Comparison of ENCODE assay signal across 11 mouse cellular contexts in genomic region chr8:71695456-71695855, GRCm38 (mm10). TPM values are rescaled to one million over a fixed set of nuclear protein-coding genes. Genes with fewer than 3 reads are reported as not detected.
A peak's percentile ranks its signal among the peaks of the same experiment; 100 is the strongest.
DNase-seq lines count a peak whose midpoint lies in the region; TF ChIP-seq lines count a peak whose summit lies in the region.
"Not testable (repeated sequence)": the region's sequence is repeated elsewhere in the genome, so short reads cannot be mapped to it uniquely, and the experiment has no call there.
"Had no signal": no experiment of that assay in that cellular context is flagged by ENCODE, and none has a peak within 500 bp of the region (broad histone marks: within the 10 kb centered on the region; RNA-seq: fewer than 3 reads in every experiment).

No protein-coding gene starts in this region.

- peaks cover 66% of the 10 kb centered on the region for H3K27me3 ChIP-seq in E14TG2a.4 (ENCODE audit: insufficient read depth, low read length)
- not testable (repeated sequence) for H3K27me3 ChIP-seq in heart, adult 2 months (ENCODE audit: control insufficient read depth, insufficient read depth, low read length); testis, adult 2 months (ENCODE audit: control insufficient read depth, insufficient read depth, low read length)

- not testable (repeated sequence) for TF ChIP-seq EP300 in heart, adult 2 months (IDR thresholded peaks at IDR 0.05; ENCODE audit: insufficient read depth, low read depth, low read length)

- 67% methylated on average over 12 of the region's 12 CpGs for WGBS in bone marrow, adult 2 months
- WGBS in heart, adult 2 months = 68% methylated on average over 12 of the region's 12 CpGs
- 72% methylated on average over 12 of the region's 12 CpGs for WGBS in lung, adult 2 months

- H3K4me3 ChIP-seq in E14TG2a.4 (replicated peaks; ENCODE audit: low read length); bone marrow, adult 2 months (replicated peaks; ENCODE audit: control insufficient read depth, low read depth, low read length); heart, adult 2 months; layer of hippocampus, adult 2 months; lung, adult 2 months (replicated peaks; ENCODE audit: extremely low read depth, low read depth, low read length); testis, adult 2 months (ENCODE audit: control insufficient read depth, low read depth, low read length): not testable (repeated sequence)

- not testable (repeated sequence) for H3K9ac ChIP-seq in heart, adult 2 months (ENCODE audit: low read depth, low read length)

- H3K4me1 ChIP-seq in E14TG2a.4 (replicated peaks; ENCODE audit: low read depth, low read length) = peaks cover 49% of the 10 kb centered on the region
- H3K4me1 ChIP-seq in bone marrow, adult 2 months (ENCODE audit: control insufficient read depth, insufficient read depth, low read length); heart, adult 2 months (ENCODE audit: control insufficient read depth, insufficient read depth, low read length); lung, adult 2 months (ENCODE audit: control insufficient read depth, insufficient read depth, low read length); testis, adult 2 months (ENCODE audit: control insufficient read depth, insufficient read depth, low read length): not testable (repeated sequence)

- TF ChIP-seq POLR2A in bone marrow, adult 2 months (IDR thresholded peaks at IDR 0.05; ENCODE audit: borderline replicate concordance, control insufficient read depth, low read depth, low read length); heart, adult 2 months (IDR thresholded peaks at IDR 0.05; ENCODE audit: insufficient read depth, low read depth, low read length); lung, adult 2 months (IDR thresholded peaks at IDR 0.05; ENCODE audit: borderline replicate concordance, extremely low read depth, low read depth, low read length); testis, adult 2 months (IDR thresholded peaks at IDR 0.05; ENCODE audit: control insufficient read depth, low read depth, low read length): not testable (repeated sequence)

- not testable (repeated sequence) for H3K36me3 ChIP-seq in E14TG2a.4 (ENCODE audit: insufficient read depth, low read length); heart, adult 2 months (ENCODE audit: control insufficient read depth, insufficient read depth, low read length); testis, adult 2 months (ENCODE audit: control insufficient read depth, insufficient read depth, low read length)

- intact Hi-C loops in heart, adult 2 months (cut with DNase I) = not testable (repeated sequence)

- H3K9me3 ChIP-seq in E14TG2a.4 (ENCODE audit: low read length) = not testable (repeated sequence)

- not testable (repeated sequence) for H3K79me2 ChIP-seq in heart, adult 2 months (replicated peaks; ENCODE audit: control insufficient read depth, insufficient read depth, low read length)

- not testable (repeated sequence) for H3K27ac ChIP-seq in bone marrow, adult 2 months (ENCODE audit: control insufficient read depth, insufficient read depth, low read depth, low read length, poor library complexity); heart, adult 2 months; layer of hippocampus, adult 2 months; testis, adult 2 months (ENCODE audit: control insufficient read depth, insufficient read depth, low read depth, low read length)

- not testable (repeated sequence) for DNase-seq in heart, adult 2 months; layer of hippocampus, adult 2 months (ENCODE audit: low spot score in 2 of 2); lung, adult 2 months
- peak; percentile 42 for DNase-seq in naive thymus-derived CD4-positive, alpha-beta T cell, adult 2 months (ENCODE audit: low read depth)

- TF ChIP-seq CTCF in E14TG2a.4 (conservative IDR thresholded peaks at IDR 0.05; ENCODE audit: low read length) = peak; percentile 43
- peak; percentile 43; the same call in 1 of the 2 replicates for TF ChIP-seq CTCF in bone marrow, adult 2 months (IDR thresholded peaks at IDR 0.05; ENCODE audit: control insufficient read depth, insufficient read depth, low read length)
- peak; percentile 57 for TF ChIP-seq CTCF in heart, adult 2 months (IDR thresholded peaks at IDR 0.05)
- peak; percentile 65 for TF ChIP-seq CTCF in layer of hippocampus, adult 2 months (conservative IDR thresholded peaks at IDR 0.05)
- TF ChIP-seq CTCF in lung, adult 2 months (IDR thresholded peaks at IDR 0.05; ENCODE audit: insufficient read depth, low read length) = 0 out of 2 replicates have a peak, but pooled peaks have one; percentile 7
- peak; percentile 34; the same call in 1 of the 2 replicates for TF ChIP-seq CTCF in testis, adult 2 months (IDR thresholded peaks at IDR 0.05; ENCODE audit: control insufficient read depth, insufficient read depth, insufficient replicate concordance, low read depth, low read length)

RNA-seq across cellular contexts. Expression of gene B3gnt3, which starts 6.1 kb away (rescaled TPM):
- 1.3 and 2.3 TPM in 2 replicates for polyA plus RNA-seq in bone marrow, adult 2 months (2011; ENCODE audit: insufficient read depth, insufficient read length, low replicate concordance, missing spikeins)
- 1 to 10 TPM; 6.1 to 6.4 TPM for total RNA-seq in heart, adult 2 months (2021)
- 5.4 and 8.6 TPM in 2 replicates for polyA plus RNA-seq in heart, adult 2 months (2012; rRNA removed)
- total RNA-seq in layer of hippocampus, adult 2 months (2021) = under 1 TPM; 0.72 to 0.81 TPM
- polyA plus RNA-seq in lung, adult 2 months (2012; rRNA removed) = 25.0 and 31.3 TPM in 2 replicates
- 0.17 and 0.23 TPM in 2 replicates for polyA plus RNA-seq in testis, adult 2 months (2012; rRNA removed)
- total RNA-seq: granulocyte monocyte progenitor cell, adult 5-6 weeks had no signal

RNA-seq across cellular contexts. Expression of gene Insl3, which starts 6.4 kb away (rescaled TPM):
- 10.2 and 16.7 TPM in 2 replicates for polyA plus RNA-seq in bone marrow, adult 2 months (2011; ENCODE audit: insufficient read depth, insufficient read length, low replicate concordance, missing spikeins)
- 1 to 10 TPM; 4.0 to 4.1 TPM for total RNA-seq in heart, adult 2 months (2021)
- 16.3 and 19.3 TPM in 2 replicates for polyA plus RNA-seq in heart, adult 2 months (2012; rRNA removed)
- total RNA-seq in layer of hippocampus, adult 2 months (2021) = 1 to 10 TPM in 1 of 2 experiments, not detected in 1; 2.1 TPM
- polyA plus RNA-seq in lung, adult 2 months (2012; rRNA removed) = 58.5 and 60.7 TPM in 2 replicates
- polyA plus RNA-seq in testis, adult 2 months (2012; rRNA removed) = 4,712 and 6,097 TPM in 2 replicates
- polyA plus RNA-seq: embryonic facial prominence, embryonic 10.5 days; forebrain, embryonic 12.5 days had no signal

RNA-seq across cellular contexts. Expression of gene Jak3, which starts 19.4 kb away (rescaled TPM):
- polyA plus RNA-seq in bone marrow, adult 2 months (2011; ENCODE audit: insufficient read depth, insufficient read length, low replicate concordance, missing spikeins) = 7.5 and 15.6 TPM in 2 replicates
- 1 to 10 TPM; 8.1 to 8.6 TPM for total RNA-seq in heart, adult 2 months (2021)
- 23.3 and 24.0 TPM in 2 replicates for polyA plus RNA-seq in heart, adult 2 months (2012; rRNA removed)
- 1 to 10 TPM; 5.3 TPM for total RNA-seq in layer of hippocampus, adult 2 months (2021)
- polyA plus RNA-seq in lung, adult 2 months (2012; rRNA removed) = 56.6 and 72.7 TPM in 2 replicates
- polyA plus RNA-seq in testis, adult 2 months (2012; rRNA removed) = 6.6 and 8.4 TPM in 2 replicates

RNA-seq across cellular contexts. Expression of gene Unc13a, which starts 23.9 kb away (rescaled TPM):
- polyA plus RNA-seq in bone marrow, adult 2 months (2011; ENCODE audit: insufficient read depth, insufficient read length, low replicate concordance, missing spikeins) = 0.18 TPM in 1 of 2 replicates, not detected in the other
- total RNA-seq in heart, adult 2 months (2021) = under 1 TPM; 0.61 to 0.86 TPM
- polyA plus RNA-seq in heart, adult 2 months (2012; rRNA removed) = 1.4 and 1.8 TPM in 2 replicates
- 100 to 1,000 TPM; 263 to 264 TPM for total RNA-seq in layer of hippocampus, adult 2 months (2021)
- 0.25 and 0.32 TPM in 2 replicates for polyA plus RNA-seq in lung, adult 2 months (2012; rRNA removed)
- 0.28 and 0.33 TPM in 2 replicates for polyA plus RNA-seq in testis, adult 2 months (2012; rRNA removed)

RNA-seq across cellular contexts. Expression of gene Fcho1, which starts 30.1 kb away (rescaled TPM):
- 79.3 and 144 TPM in 2 replicates for polyA plus RNA-seq in bone marrow, adult 2 months (2011; ENCODE audit: insufficient read depth, insufficient read length, low replicate concordance, missing spikeins)
- total RNA-seq in heart, adult 2 months (2021) = under 1 TPM; 0.23 to 0.64 TPM
- 2.7 and 4.5 TPM in 2 replicates for polyA plus RNA-seq in heart, adult 2 months (2012; rRNA removed)
- total RNA-seq in layer of hippocampus, adult 2 months (2021) = 100 to 1,000 TPM; 101 to 112 TPM
- 20.0 and 23.3 TPM in 2 replicates for polyA plus RNA-seq in lung, adult 2 months (2012; rRNA removed)
- 2.2 and 2.9 TPM in 2 replicates for polyA plus RNA-seq in testis, adult 2 months (2012; rRNA removed)
- polyA plus RNA-seq: myocyte had no signal

Comparison
In these comparisons a context has a peak if more than half of its experiments do, and no peak if none do; other contexts are left out.
1. CTCF ChIP-seq: peak in every context shown above with its lines; median percentile 65 in layer of hippocampus, adult 2 months; 57 in heart, adult 2 months; 43 in E14TG2a.4; 43 in bone marrow, adult 2 months; 34 in testis, adult 2 months; 7 in lung, adult 2 months.
2. RNA of gene Insl3, which starts 6.4 kb away (polyA plus RNA-seq): 4,712 to 6,097 TPM in testis, adult 2 months; 58.5 to 60.7 TPM in lung, adult 2 months, 16.3 to 19.3 TPM in heart, adult 2 months and 10.2 to 16.7 TPM in bone marrow, adult 2 months; every median in the first group is over 10 times any median in the second.